Mouse (Mus musculus) olfactory bulb, adult 2 months (tissue): ENCODE results near the gene Plbd2.

ENCODE experiments used
- CTCF ChIP-seq: fragments of 200-500 bp; IDR thresholded peaks from 2 replicates; pipeline ENCODE4 v1.5.1; 2012; ENCODE audit warnings: low read depth, mild to moderate bottlenecking, low read length, moderate library complexity; ENCODE audit not compliant: insufficient read depth
- POLR2A ChIP-seq: fragments of 200-500 bp; IDR thresholded peaks from 2 replicates; pipeline ENCODE4 v1.6.1; 2012; ENCODE audit warnings: mild to moderate bottlenecking, low read depth, low read length, moderate library complexity; ENCODE audit not compliant: insufficient read depth

GRCm38 (mm10) chr5:120534071-120534685, 30.8 kb upstream of the Plbd2 start:
- TF ChIP-seq POLR2A (no peak), CTCF (no peak)
